Mouse (Mus musculus): ENCODE measurements around the gene Hyal3.
"Not testable (repeated sequence)": the region's sequence is repeated elsewhere in the genome, so short reads cannot be mapped to it uniquely, and the experiment has no call there.

Hyal3 gene

DNA sequence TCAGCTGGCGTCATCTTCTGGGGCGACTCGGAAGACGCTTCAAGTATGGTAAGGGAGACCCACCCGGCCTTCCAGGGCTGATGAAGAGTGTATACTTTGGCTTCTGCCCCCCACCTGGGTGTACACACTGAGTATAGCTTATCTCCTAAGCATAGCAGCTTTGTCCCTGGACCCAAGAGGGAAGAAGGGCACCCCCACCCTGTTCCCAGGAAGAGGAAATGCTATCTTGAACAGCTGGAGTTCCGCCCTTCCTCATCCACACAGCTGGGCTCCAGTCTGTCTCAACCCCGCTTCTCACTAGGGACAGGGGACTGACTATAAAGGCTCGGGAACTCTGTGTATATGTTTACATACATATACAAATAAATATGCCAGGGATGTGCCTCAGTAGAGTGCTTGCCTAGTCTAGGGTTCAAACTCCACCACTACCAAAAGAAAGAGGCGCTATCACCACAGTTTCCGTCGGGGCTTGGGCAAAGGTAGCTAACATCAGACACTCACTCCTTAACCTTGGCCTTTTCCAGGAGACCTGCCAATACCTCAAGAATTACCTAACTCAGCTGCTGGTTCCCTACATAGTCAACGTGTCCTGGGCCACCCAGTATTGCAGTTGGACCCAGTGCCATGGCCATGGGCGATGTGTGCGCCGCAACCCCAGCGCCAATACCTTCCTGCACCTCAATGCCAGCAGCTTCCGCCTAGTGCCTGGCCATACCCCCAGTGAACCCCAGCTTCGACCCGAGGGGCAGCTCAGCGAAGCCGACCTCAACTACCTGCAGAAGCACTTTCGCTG lies 8.9 kb upstream of the Hyal3 start:
- DNase-seq (ENCODE audit: low spot score): no peak

DNA sequence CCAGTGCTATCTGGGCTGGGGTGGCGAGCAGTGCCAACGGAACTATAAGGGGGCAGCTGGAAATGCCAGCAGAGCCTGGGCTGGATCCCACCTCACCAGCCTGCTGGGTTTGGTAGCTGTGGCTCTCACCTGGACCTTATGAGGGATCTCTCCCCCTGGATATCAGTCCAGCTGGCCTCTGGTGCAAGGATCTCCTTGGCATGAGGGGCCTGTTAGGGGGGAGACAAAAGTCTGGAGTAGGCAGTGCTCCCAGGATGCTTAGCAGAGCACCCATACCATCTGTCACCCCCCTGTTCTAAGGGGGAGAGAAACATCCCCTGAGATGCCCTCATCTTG lies 8.3 kb upstream of the Hyal3 start:
- DNase-seq (ENCODE audit: low spot score): no peak

DNA sequence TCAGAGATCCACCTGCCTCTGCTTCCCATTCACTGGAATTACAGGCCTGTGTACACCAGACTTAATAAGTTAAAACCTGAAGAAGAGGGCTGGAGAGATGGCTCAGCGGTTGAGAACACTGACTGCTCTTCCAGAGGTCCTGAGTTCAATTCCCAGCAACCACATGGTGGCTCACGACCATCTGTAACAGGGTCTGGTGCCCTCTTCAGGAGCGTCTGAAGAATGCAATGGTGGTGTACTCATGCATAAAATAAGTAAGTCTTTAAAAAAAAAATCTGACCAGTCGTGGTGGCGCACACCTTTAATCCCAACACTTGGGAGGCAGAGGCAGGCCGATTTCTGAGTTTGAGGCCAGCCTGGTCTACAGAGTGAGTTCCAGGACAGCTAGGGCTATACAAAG lies 6.8 kb upstream of the Hyal3 start:
- DNase-seq (ENCODE audit: low spot score): not testable (repeated sequence)

DNA sequence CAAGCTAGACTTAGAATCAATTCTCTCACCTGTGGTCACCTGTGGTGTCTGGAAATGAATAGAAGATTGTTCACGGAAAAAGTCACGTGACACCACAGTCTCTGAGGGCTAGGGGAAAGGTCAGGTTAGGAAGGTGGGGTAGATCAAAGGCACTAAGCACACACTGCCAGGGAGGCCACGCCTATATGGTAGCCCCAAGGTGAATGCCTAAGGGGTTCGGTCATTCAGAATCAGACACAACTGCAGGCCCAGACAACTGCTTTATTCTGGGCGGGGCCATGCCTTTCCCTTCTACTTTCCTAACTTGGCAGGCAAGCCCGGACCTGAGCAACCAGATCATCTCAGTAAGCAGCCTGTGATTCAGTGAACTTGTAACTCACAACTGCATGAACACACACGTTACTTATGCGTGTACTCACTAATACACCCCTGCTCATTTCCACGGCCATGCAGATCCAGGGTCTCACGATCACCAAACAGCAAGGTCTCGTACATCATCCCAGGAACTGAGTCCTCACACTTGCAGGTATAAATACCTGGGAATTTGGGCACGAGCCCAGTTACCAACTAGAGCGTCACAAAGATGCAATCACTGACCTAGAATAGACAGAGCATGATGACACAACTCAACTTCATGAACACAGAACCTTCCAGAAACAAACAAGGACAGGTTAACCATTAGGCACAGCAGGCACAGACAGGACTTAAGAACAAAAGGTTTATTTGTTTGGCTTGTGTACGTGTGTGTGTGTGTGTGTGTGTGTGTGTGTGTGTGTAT lies 4.8 kb upstream of the Hyal3 start:
- DNase-seq (ENCODE audit: low spot score): no peak

DNA sequence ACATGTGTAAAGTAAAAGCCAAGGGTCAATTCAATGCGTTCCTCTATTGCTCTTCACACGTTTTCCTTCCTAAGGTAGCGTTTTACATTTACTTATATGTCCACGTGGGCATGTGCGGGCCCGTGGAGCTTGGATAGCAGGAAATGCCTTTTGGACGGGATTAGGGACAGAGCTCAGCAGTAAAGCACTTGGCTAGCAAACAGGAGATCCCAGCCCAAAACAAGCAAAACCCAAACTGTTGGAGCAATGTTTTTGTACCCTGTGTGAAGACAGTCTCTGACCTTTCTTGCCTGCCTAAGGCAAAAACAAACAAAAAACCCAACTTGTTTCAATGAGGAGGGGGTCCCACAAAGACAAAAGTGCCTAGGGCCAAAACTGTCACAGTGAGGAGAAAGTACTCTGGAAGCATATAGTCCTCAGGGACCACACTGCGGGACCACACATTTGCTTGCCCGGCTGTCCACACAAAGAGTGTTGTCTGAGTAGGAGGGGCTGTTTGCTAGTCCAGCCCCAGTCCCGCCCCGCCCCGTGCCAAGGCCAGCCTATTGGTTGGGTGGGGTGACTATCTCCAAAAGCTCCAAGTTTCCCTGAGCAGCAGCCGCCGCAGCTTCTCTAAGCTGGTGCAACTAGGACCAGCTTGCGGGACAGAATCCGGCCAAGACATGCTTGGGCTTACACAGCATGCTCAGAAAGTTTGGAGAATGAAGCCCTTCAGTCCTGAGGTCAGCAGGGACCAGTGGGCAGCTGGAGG lies 4.1 kb upstream of the Hyal3 start, which contains the start of gene Hyal1:
Gene Hyal1, plus strand, starts transcription at position 571 of the 751 bp plus-strand sequence.
- no peak for DNase-seq (ENCODE audit: low spot score)

DNA sequence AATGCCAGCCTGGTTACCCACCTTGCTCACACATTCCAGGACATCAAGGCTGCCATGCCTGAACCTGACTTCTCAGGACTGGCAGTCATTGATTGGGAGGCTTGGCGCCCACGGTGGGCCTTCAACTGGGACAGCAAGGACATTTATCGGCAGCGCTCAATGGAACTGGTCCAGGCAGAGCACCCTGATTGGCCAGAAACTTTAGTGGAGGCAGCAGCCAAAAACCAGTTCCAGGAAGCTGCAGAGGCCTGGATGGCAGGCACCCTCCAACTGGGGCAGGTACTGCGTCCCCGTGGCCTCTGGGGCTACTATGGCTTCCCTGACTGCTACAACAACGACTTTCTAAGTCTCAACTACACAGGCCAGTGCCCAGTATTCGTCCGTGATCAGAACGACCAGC lies 2.7 kb upstream of the Hyal3 start:
- no peak for DNase-seq (ENCODE audit: low spot score)

DNA sequence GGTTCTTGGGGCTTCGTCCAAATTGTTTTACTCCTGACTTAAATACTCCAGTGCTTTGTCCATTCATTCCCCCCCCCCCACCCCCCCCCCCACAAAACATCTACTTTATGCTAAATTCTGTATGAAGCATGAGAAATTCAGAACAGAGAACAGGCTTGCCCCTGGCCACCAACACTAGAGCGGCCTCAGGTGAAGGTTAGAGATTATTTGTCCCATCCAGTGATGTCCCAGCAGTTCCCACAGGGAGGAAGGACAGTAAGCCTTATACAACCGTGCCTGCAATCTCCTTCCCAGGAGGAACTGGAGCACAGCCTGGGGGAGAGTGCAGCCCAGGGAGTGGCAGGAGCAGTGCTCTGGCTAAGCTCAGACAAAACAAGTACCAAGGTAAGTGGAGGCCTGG lies 2.0 kb upstream of the Hyal3 start, which contains the start of gene Naa80:
Gene Naa80, plus strand, starts transcription at position 301 of the 400 bp plus-strand sequence.
- no peak for DNase-seq (ENCODE audit: low spot score)

DNA sequence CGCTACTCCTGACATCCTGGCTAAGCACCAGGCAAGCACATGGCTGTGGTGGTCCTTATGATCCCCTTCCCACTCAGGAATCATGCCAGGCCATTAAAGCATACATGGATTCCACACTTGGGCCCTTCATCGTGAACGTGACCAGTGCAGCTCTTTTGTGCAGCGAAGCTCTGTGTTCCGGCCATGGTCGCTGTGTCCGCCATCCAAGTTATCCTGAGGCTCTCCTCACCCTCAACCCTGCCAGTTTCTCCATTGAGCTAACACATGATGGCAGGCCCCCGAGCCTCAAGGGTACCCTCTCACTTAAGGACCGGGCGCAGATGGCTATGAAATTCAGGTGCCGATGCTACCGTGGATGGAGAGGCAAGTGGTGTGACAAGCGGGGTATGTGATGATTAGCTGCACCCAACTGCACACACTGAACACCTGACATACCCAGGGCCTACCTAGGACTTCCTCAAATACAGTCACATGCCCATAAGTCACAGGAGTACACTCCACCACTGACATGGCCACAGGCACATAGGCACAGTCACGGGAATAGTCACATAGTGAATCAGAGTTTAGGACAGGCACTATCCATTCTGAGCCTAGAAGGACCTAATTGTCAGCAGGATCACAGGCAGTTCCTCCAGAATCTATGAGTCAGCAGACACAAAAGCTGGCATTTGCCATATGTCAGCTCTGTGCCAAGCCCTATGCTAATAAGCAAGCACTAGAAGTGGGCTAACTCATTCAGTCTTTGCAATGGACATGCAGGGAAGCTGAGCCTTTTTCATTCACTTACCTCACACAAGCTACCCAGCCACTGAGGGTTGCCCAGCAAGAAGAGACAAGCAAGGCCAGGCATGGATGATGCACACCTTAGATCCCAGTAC lies 1.4 kb upstream of the Hyal3 start:
- peak; percentile 75 for DNase-seq (ENCODE audit: low spot score)

DNA sequence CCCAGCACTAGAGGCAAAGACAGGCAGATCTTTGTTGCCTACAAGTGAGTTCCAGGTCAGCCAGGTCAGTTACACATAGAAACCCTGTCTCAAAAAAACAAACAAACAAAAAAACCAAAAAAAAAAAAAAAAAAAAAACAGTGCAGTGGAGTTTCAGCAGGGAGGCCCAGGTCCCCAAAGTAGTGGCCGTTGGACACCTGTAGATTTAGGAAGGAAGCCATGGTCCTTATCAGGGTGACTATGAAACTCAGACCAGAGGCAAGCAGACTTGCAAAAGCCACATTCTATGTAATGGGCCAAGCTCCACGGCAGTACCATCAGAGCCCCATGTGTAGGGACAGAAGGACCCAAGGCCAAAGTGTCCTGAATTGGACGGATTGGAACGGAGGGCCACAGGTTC lies 966 bp downstream of the Hyal3 start:
- no peak for DNase-seq (ENCODE audit: low spot score)

DNA sequence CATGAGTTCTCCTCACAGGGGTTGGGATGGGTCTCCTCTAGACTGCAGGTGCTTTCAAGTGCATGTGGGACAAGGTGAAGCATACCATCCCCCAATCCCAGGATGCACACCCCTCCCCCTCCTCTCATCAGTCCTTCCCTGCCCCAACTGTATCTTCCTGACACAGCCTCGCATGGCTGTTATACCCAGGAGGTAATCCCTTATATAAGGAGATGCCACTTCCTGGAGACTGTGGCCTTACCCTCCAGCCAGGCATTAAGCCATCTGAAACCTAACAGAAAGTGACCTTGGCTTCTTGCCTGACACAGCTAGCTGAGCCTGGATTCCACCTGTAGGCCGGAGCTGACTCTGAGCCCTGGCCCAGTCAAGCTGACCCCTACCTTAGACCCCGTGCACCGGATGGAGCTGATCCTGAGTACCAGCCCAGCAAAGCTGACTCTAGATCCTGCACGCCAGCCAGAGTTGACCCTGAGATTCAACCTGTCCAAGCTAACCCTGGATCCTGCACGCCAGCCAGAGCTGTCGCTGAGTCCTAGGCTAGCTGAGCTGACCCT lies 2.0 kb downstream of the Hyal3 start:
- DNase-seq (ENCODE audit: low spot score): no peak

DNA sequence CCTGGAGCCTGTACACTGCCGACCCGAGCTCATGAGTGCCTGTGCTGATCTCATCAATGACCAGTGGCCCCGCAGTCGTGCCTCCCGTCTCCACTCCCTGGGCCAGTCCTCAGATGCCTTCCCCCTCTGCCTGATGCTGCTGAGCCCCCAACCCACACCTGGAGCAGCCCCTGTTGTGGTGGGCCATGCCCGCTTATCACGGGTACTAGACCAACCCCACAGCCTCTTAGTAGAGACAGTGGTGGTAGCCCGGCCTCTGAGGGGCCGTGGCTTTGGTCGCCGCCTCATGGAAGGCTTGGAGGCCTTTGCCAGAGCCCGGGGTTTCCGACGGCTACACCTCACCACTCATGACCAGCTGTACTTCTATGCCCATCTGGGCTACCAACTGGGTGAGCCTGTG lies 2.6 kb downstream of the Hyal3 start:
- no peak for DNase-seq (ENCODE audit: low spot score)

DNA sequence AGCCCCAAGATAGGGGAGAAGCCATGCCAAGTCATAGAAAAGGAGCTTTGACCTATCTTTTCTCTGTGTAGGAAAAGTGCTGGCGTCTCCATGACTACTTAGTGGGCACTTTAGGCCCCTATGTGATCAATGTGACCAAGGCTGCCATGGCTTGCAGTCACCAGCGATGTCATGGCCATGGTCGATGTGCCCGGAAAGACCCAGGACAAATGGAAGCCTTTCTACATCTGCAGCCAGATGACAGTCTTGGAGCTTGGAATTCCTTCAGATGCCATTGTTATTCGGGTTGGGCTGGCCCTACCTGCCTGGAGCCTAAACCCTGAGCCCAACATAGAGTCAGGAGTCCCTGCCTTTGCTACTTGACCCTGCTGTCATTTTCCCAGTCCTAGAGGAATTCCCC lies 5.9 kb downstream of the Hyal3 start:
- no peak for DNase-seq (ENCODE audit: low spot score)

DNA sequence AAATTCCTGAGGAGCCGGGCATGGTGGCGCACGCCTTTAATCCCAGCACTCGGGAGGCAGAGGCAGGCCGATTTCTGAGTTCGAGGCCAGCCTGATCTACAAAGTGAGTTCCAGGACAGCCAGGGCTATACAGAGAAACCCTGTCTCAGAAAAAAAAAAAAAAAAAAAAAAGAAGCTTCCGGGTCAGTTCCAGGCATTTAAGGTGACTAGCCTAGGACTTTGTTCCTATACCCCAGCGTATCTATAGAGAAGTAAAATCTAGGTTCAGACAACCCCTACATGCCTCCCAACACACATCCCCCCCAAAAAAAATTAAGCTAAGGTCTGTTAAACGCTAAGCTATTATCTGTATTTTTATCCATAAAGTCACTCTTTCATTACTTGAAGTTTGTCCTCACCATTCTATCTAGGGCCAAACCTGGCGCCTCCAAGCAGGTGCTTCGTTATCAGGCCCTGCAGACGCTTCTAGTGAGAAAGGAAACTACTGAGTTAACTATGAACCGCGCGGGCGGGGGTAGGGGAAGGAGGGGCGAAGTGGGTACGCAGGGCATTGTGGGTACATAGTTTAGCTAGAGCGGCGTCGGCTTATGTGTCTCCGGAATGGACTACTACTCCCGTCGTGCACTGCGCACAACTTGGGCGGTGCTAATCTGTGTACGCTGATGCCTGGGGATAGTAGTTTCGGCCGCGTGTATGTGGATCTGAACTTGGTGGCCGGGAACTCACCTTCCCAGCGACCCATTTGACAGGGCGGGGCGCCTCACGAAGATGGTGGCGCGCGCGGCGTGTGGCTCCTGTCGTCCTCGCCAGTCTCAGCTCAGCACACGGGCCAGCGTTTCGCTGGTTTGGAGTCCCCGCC lies 6.6 kb downstream of the Hyal3 start, which contains the start of gene Ifrd2:
Gene Ifrd2, plus strand, starts transcription at position 669 of the 859 bp plus-strand sequence.
- peak; percentile 96 for DNase-seq (ENCODE audit: low spot score)

DNA sequence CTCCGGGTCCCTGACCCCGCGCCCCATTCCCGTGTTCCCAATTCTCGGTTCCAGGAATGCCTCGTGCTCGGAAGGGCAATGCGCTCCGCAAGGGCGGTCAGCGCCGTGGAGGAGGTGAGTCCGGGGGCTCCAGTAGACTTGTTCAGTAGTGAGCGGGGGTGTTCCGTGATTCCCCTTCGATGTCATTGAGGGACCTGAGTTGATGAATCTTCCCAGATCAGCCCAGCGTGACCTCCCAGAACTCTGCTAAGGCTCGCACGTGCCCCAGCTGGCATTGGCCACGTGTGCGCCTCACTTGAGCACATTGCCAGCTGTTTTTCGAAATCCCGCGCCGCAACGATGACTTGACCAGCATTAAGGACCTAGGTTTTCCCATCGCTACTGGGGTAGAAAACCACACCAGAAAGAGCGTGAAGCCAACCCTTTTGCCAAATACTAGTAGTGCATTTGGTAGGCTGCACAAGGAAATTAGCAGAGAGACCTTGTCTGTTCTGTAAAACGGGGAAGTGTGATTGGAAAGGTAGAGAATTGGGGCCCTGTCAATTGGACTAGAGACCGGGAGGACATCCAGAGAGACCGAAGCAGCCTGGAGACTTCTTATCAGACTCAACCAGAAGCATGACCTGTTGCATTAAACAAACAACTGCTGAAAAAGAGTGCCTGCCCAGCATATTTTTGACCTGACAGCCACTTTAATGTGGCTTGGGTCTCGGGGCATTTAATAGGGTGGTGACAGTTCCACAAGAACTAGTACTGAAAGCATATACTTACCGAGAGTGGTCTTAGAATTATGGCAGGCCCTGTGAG lies 7.4 kb downstream of the Hyal3 start:
- peak; percentile 74 for DNase-seq (ENCODE audit: low spot score)

DNA sequence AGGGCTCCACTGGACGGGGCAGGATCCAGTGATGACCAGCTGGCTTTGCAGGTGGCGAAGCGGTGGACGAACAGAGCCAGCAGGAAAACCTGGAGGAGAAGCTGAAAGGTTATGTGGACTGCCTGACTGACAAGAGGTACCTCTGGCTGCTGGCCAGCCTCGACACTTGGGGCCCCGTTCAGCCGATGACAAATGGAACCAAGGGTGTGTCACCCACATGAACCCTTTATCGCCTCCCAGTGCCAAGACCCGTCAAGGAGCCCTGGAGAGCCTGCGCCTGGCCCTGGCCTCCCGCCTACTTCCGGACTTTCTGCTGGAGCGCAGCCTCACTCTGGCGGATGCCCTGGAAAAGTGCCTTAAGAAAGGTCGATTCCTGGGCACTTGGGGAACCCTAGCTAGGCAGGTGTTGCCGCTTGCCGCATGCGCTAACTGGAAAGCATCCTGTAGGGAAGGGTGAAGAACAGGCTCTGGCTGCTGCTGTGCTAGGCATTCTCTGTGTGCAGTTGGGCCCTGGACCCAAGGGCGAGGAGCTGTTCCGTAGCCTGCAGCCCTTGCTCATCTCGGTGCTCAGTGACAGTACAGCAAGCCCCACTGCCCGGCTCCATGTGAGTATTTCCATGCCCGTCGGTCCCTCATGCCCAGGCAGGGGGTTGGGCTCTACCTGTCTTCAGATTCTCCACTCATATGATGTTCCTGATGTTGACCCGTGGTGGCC lies 9.6 kb downstream of the Hyal3 start:
- no peak for DNase-seq (ENCODE audit: low spot score)

DNA sequence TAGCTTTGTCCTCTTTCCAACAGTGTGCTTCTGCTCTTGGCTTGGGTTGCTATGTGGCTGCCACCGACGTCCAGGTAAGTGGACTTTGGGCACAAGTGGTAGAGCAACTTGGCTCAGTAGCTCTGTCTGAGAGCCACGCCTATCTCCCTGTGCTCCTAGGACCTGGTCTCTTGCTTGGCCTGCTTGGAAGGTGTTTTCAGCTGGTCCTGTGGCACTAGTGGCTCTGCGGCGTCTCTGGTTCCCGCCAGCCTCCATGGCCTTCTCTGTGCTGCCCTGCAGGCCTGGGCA lies 10.1 kb downstream of the Hyal3 start:
- no peak for DNase-seq (ENCODE audit: low spot score)

DNA sequence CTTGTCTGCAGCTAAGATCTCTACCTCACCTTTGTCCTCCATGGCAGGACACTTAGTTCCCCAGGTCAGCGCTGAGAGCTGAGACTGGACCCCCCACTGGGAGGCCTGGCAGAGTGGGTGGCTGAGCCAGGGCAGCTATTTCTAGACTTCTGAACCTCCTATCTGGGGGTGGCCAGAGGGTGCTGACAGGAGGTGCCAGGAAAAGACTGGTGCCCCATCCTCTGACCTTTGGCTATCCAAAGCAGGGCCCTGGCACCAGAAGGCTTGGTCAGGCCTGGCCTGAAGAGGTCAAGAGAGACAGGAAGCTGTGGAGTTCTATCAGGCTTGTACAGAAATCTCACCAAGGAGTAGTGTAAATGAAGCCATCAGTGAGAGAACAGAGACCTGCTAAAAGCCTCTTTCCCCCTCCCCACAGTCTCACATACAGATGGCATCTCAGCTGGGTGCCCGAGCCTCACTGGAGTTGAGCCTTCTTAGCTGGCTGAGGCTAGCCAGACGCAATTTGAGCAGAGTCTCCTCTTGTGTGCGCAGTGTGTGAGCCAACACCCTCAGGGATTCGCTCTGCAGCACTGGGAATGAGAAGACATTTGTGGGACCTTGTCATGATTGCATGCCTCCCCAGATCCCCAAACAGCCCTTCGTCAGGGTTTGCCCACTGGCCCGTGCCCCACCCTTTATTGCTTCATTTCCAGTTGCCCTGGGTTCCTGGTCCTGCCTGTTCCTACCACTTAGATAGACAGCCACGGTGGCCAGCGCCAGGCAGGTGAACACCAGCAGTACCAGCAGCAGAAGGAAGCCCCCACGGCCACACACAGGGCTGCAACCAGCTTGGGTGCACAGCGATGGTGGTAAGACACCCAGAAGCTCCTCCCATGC lies 12.7 kb downstream of the Hyal3 start:
- DNase-seq (ENCODE audit: low spot score): no peak

Data from MN1 (cell line).